Mouse (Mus musculus): ENCODE measurements around the gene Acvr1b.
A peak's percentile ranks its signal among the peaks of the same experiment; 100 is the strongest.

DNA sequence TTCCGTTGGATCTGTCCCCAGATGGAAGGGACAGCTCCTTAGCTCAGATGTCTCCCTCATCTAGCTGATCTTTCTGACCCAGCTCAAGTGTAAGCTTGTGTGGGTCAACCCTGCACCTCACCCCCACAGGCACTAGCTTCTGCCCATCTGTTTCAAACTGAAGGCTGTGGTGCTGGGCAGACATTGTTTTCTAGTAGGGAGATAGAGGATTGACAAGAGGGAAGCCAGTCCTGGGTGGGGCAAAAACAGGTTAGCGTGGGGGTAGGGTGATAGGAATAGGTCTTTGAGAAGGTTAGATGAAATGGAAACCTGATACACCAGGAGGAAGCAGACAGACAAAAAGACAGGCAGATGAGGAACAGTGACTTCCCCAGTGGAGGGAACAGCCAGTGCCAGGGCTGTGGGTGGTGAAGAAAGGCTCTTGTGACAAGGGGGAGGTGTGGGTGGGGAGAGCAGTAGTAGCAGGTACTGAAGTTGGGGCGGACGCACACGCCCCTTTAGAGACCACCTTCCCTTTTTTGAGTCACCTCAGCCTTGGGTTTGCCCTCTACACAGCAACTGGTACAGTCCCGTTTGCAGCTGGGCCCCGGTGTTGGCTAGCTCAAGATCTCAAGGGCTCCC is 82.1 kb downstream of the Acvr1b start:
- TF ChIP-seq CTCF (conservative IDR thresholded peaks at IDR 0.05 in 1 of 2, IDR thresholded peaks at IDR 0.05 in 1 of 2; ENCODE audit: low read depth in 2 of 2, low read length in 2 of 2) (no peak), MAX (IDR thresholded peaks at IDR 0.05; ENCODE audit: low read length) (no peak), POLR2AphosphoS2 (IDR thresholded peaks at IDR 0.05; ENCODE audit: low read depth, low read length) (no peak), GABPA (IDR thresholded peaks at IDR 0.05; ENCODE audit: insufficient replicate concordance, low read depth, low read length) (no peak), SIN3A (IDR thresholded peaks at IDR 0.05; ENCODE audit: low read length) (no peak), POLR2A (IDR thresholded peaks at IDR 0.05; ENCODE audit: low read depth, low read length) (no peak), USF1 (IDR thresholded peaks at IDR 0.05; ENCODE audit: low read depth, low read length) (no peak), EP300 (IDR thresholded peaks at IDR 0.05; ENCODE audit: low read length) (no peak), CHD2 (IDR thresholded peaks at IDR 0.05; ENCODE audit: low read length) (no peak), HCFC1 (IDR thresholded peaks at IDR 0.05; ENCODE audit: low read depth, low read length) (no peak), ELF1 (IDR thresholded peaks at IDR 0.05; ENCODE audit: low read depth, low read length) (no peak), USF2 (conservative IDR thresholded peaks at IDR 0.05; ENCODE audit: low read depth, low read length) (no peak), MXI1 (IDR thresholded peaks at IDR 0.05; ENCODE audit: low read depth, low read length) (peak; percentile 22; the same call in 1 of the 2 replicates), ETS1 (conservative IDR thresholded peaks at IDR 0.05; ENCODE audit: low read depth, low read length) (peak; percentile 44; the same call in 1 of the 2 replicates)
